33 mouse cellular contexts compared by ENCODE assay signal in genomic region chr4:89057573-89057972, GRCm38 (mm10).
DNase-seq lines count a peak whose midpoint lies in the region; ATAC-seq and TF ChIP-seq lines count a peak whose summit lies in the region.
"Had no signal": no experiment of that assay in that cellular context is flagged by ENCODE, and none has a peak within 500 bp of the region (broad histone marks: within the 10 kb centered on the region; RNA-seq: fewer than 3 reads in every experiment).

No protein-coding gene starts in this region.

- no peak for TF ChIP-seq POLR2A in embryonic fibroblast, embryonic 13.5 days (IDR thresholded peaks at IDR 0.05; ENCODE audit: low read depth, low read length)

- H3K9ac ChIP-seq in liver, embryonic 11.5 days (ENCODE audit: low read depth, low read length) = no peak overlapping the region
- H3K9ac ChIP-seq in liver, postnatal 0 days (replicated peaks) = no peak overlapping the region
- H3K9ac ChIP-seq: embryonic facial prominence, embryonic 13.5 days; forebrain, embryonic 12.5 days; forebrain, postnatal 0 days; limb, embryonic 15.5 days; neural tube, embryonic 13.5 days had no signal

- no peaks in the 10 kb centered on the region for H3K27me3 ChIP-seq in liver, embryonic 11.5 days (replicated peaks; ENCODE audit: control insufficient read depth, insufficient read depth, low read length)
- no peaks in the 10 kb centered on the region for H3K27me3 ChIP-seq in liver, postnatal 0 days (ENCODE audit: insufficient read depth, low read length)
- H3K27me3 ChIP-seq: embryonic facial prominence, embryonic 13.5 days; forebrain, embryonic 12.5 days; limb, embryonic 15.5 days; neural tube, embryonic 13.5 days had no signal

- no peak overlapping the region for H3K4me3 ChIP-seq in liver, embryonic 11.5 days (ENCODE audit: low read depth, low read length)
- H3K4me3 ChIP-seq in liver, postnatal 0 days (ENCODE audit: low read depth, low read length) = no peak overlapping the region
- no peak overlapping the region for H3K4me3 ChIP-seq in embryonic fibroblast, embryonic 13.5 days (ENCODE audit: insufficient read depth, low read length)
- H3K4me3 ChIP-seq: embryonic facial prominence, embryonic 13.5 days; erythroblast, embryonic 14.5 days; forebrain, embryonic 12.5 days; limb, embryonic 10.5 days; limb, embryonic 15.5 days; neural tube, embryonic 13.5 days had no signal

- no peaks in the 10 kb centered on the region for H3K9me3 ChIP-seq in liver, embryonic 11.5 days (ENCODE audit: control insufficient read depth, low read length)
- no peaks in the 10 kb centered on the region for H3K9me3 ChIP-seq in liver, postnatal 0 days (ENCODE audit: low read length)
- H3K9me3 ChIP-seq: embryonic facial prominence, embryonic 13.5 days; forebrain, embryonic 12.5 days; limb, embryonic 10.5 days; limb, embryonic 15.5 days; neural tube, embryonic 13.5 days had no signal

- TF ChIP-seq CTCF in liver, postnatal 0 days (IDR thresholded peaks at IDR 0.05; ENCODE audit: low read depth) = no peak
- no peak for TF ChIP-seq CTCF in embryonic fibroblast, embryonic 13.5 days (IDR thresholded peaks at IDR 0.05; ENCODE audit: borderline replicate concordance, insufficient read depth, low read length)

- H3K27ac ChIP-seq in liver, embryonic 11.5 days (ENCODE audit: low read depth, low read length) = no peak overlapping the region
- no peak overlapping the region for H3K27ac ChIP-seq in liver, postnatal 0 days (ENCODE audit: low read depth)
- H3K27ac ChIP-seq in embryonic fibroblast, embryonic 13.5 days (ENCODE audit: insufficient read depth, low read length) = peak overlapping the region; percentile 95
- H3K27ac ChIP-seq: embryonic facial prominence, embryonic 13.5 days; forebrain, embryonic 12.5 days; limb, embryonic 10.5 days; limb, embryonic 15.5 days; macrophage; neural tube, embryonic 13.5 days had no signal

- H3K4me1 ChIP-seq in liver, embryonic 11.5 days (replicated peaks; ENCODE audit: control insufficient read depth, insufficient read depth, low read length) = no peaks in the 10 kb centered on the region
- H3K4me1 ChIP-seq in liver, postnatal 0 days (ENCODE audit: insufficient read depth) = peaks cover 5% of the 10 kb centered on the region; the same call in 1 of the 2 replicates
- peaks cover 21% of the 10 kb centered on the region for H3K4me1 ChIP-seq in embryonic fibroblast, embryonic 13.5 days (ENCODE audit: control insufficient read depth, insufficient read depth, low read length)
- H3K4me1 ChIP-seq: forebrain, embryonic 12.5 days; neural tube, embryonic 13.5 days had no signal

- H3K36me3 ChIP-seq in liver, embryonic 11.5 days (ENCODE audit: control insufficient read depth, insufficient read depth, low read length) = no peaks in the 10 kb centered on the region
- no peaks in the 10 kb centered on the region for H3K36me3 ChIP-seq in liver, postnatal 0 days (replicated peaks; ENCODE audit: insufficient read depth, low read length)
- H3K36me3 ChIP-seq: embryonic facial prominence, embryonic 13.5 days; forebrain, embryonic 12.5 days; limb, embryonic 10.5 days; limb, embryonic 15.5 days; neural tube, embryonic 13.5 days had no signal

- no peak for DNase-seq in liver, embryonic 11.5 days (ENCODE audit: low spot score)
- DNase-seq in liver, postnatal 0 days = no peak
- no peak for DNase-seq in cerebellum, adult 18-20 months
- no peak for DNase-seq in natural killer cell, adult 2 months (ENCODE audit: low spot score in 2 of 2)
- no peak for DNase-seq in layer of hippocampus, adult 9-11 months
- no peak for DNase-seq in frontal cortex, postnatal 10 days (ENCODE audit: low spot score in 2 of 2)
- DNase-seq: adrenal gland, adult 8-10 months; cerebellum, adult 9-10 months; forebrain, postnatal 0 days; gastrocnemius, postnatal 10 days; heart, postnatal 14 days; kidney, adult 2 months; kidney, postnatal 4 days; layer of hippocampus, postnatal 36 days; lung, adult 2 months; lung, postnatal 10 days; right cerebral cortex, postnatal 25 days; spleen, adult 18-20 months; thymus, adult 2 months; thymus, postnatal 36 days had no signal

- ATAC-seq in liver, embryonic 11.5 days (replicated peaks; ENCODE audit: low FRiP score) = peak; percentile 49
- ATAC-seq in liver, postnatal 0 days = no peak
- ATAC-seq in megakaryocyte, adult 5-6 weeks (ENCODE audit: poor library complexity, severe bottlenecking) = 0 out of 2 replicates have a peak, but pooled peaks have one; percentile 19
- ATAC-seq: activated CD4-positive, CD25-positive, alpha-beta regulatory T cell, adult 4 months; forebrain, postnatal 0 days; hindbrain, embryonic 16.5 days; midbrain, embryonic 16.5 days had no signal

- no peak for TF ChIP-seq EP300 in liver, postnatal 0 days (IDR thresholded peaks at IDR 0.05; ENCODE audit: low read depth)

- no peak overlapping the region for H3K4me2 ChIP-seq in liver, embryonic 11.5 days
- no peak overlapping the region for H3K4me2 ChIP-seq in liver, postnatal 0 days (ENCODE audit: low read depth, low read length)
- H3K4me2 ChIP-seq: embryonic facial prominence, embryonic 13.5 days; forebrain, embryonic 12.5 days; limb, embryonic 15.5 days; midbrain, embryonic 11.5 days; neural tube, embryonic 13.5 days had no signal
